Mouse (Mus musculus) urinary bladder, postnatal 36 days (tissue): ENCODE results near the gene Gm20388.

Experiments
- DNase-seq, 2 experiments: peaks; one replicate each; pipeline ENCODE4 v3.0.0; 2022; ENCODE audit warnings: low spot score in 2 of 2, mixed read lengths in 1 of 2

Gene Gm20388

GRCm38 (mm10) chr8:121761480-121761879 lies 1850.8 kb downstream of the Gm20388 start:
- no peak for DNase-seq

GRCm38 (mm10) chr8:121762999-121763699 lies 1852.5 kb downstream of the Gm20388 start:
- DNase-seq = no peak

- DNase-seq = no peak
Measured at GRCm38 (mm10) chr8:121763700-121764013, 1853.0 kb downstream of the Gm20388 start.

- peak in 1 of 2 experiments; percentile 12 for DNase-seq
Measured at GRCm38 (mm10) chr8:121765594-121766138, 1855.0 kb downstream of the Gm20388 start.

GRCm38 (mm10) chr8:121769095-121769494 lies 1858.5 kb downstream of the Gm20388 start:
- DNase-seq = no peak

- no peak for DNase-seq
Measured at GRCm38 (mm10) chr8:121769621-121770020, 1859.0 kb downstream of the Gm20388 start.

GRCm38 (mm10) chr8:121770845-121771752 lies 1860.5 kb downstream of the Gm20388 start:
- DNase-seq = no peak

- no peak for DNase-seq
Measured at GRCm38 (mm10) chr8:121773876-121774275, 1863.2 kb downstream of the Gm20388 start.

- no peak for DNase-seq
Measured at GRCm38 (mm10) chr8:121782493-121782892, 1871.9 kb downstream of the Gm20388 start.

- no peak for DNase-seq
Measured at GRCm38 (mm10) chr8:121786542-121786941, 1875.9 kb downstream of the Gm20388 start.

GRCm38 (mm10) chr8:121788786-121789185 lies 1878.1 kb downstream of the Gm20388 start:
- no peak for DNase-seq

GRCm38 (mm10) chr8:121792159-121792558 lies 1881.5 kb downstream of the Gm20388 start:
- DNase-seq = no peak

GRCm38 (mm10) chr8:121792627-121793026 lies 1882.0 kb downstream of the Gm20388 start:
- DNase-seq = no peak

GRCm38 (mm10) chr8:121794151-121794550 lies 1883.5 kb downstream of the Gm20388 start:
- no peak for DNase-seq

GRCm38 (mm10) chr8:121795461-121795860 lies 1884.8 kb downstream of the Gm20388 start:
- no peak for DNase-seq

- DNase-seq = peak in 1 of 2 experiments; percentile 42
Measured at GRCm38 (mm10) chr8:121796406-121796805, 1885.8 kb downstream of the Gm20388 start.

- no peak for DNase-seq
Measured at GRCm38 (mm10) chr8:121798401-121798800, 1887.8 kb downstream of the Gm20388 start.

GRCm38 (mm10) chr8:121804829-121805228 lies 1894.2 kb downstream of the Gm20388 start:
- DNase-seq = no peak

- DNase-seq = no peak
Measured at GRCm38 (mm10) chr8:121806126-121806525, 1895.5 kb downstream of the Gm20388 start.

- no peak for DNase-seq
Measured at GRCm38 (mm10) chr8:121808032-121808431, 1897.4 kb downstream of the Gm20388 start.

- no peak for DNase-seq
Measured at GRCm38 (mm10) chr8:121809524-121810155, 1899.0 kb downstream of the Gm20388 start.

- no peak for DNase-seq
Measured at GRCm38 (mm10) chr8:121811502-121811901, 1900.9 kb downstream of the Gm20388 start.
